Mouse (Mus musculus) embryonic fibroblast, embryonic 13.5 days (primary cell): ENCODE measurements at regions not wholly inside any gene's neighbourhood (a gene's known extent, or its start where the extent isn't known, plus 50 kb on each side); places are given as distances from the start of the nearest gene placed in this dataset.
"Not testable (repeated sequence)": the region's sequence is repeated elsewhere in the genome, so short reads cannot be mapped to it uniquely, and the experiment has no call there.

Source experiments
- H3K27ac ChIP-seq: 2 replicates; pipeline ENCODE4 v1.5.1; 2012; ENCODE audit warnings: low read length, control low read depth, inconsistent platforms; ENCODE audit not compliant: insufficient read depth
- H3K4me1 ChIP-seq: 2 replicates; pipeline ENCODE4 v1.6.1; 2011; ENCODE audit warnings: low read length; ENCODE audit not compliant: control insufficient read depth, insufficient read depth
- H3K4me3 ChIP-seq: 2 replicates; pipeline ENCODE4 v1.5.1; 2011; ENCODE audit warnings: mild to moderate bottlenecking, control low read depth, low read length; ENCODE audit not compliant: insufficient read depth
- CTCF ChIP-seq: IDR thresholded peaks from 2 replicates; pipeline ENCODE4 v1.5.1; 2011; ENCODE audit warnings: mild to moderate bottlenecking, control low read depth, low read length, moderate library complexity, borderline replicate concordance; ENCODE audit not compliant: insufficient read depth
- POLR2A ChIP-seq: IDR thresholded peaks from 2 replicates; pipeline ENCODE4 v1.6.1; 2011; ENCODE audit warnings: low read depth, mild to moderate bottlenecking, control low read depth, low read length, moderate library complexity

DNA sequence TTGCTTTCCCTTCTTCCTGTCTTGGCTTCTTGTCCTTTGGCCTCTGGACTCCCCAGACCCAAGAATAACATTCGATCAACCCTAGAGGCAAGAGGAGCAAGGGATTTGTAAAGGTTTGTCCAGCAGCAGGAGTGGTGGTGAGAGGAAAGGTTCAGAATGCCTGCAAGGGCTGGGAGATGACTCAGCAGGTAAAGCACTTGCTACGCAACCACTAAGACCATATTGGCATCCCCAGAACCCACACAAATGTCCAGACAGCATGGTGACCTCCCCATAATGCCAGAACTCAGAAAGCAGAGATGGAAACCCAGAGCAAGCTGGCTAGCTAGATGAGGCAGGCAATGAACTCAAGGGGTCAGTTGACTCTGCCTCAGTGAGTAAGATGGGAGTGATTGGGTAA lies 110.4 kb upstream of the Mrps10 start:
- H3K27ac ChIP-seq, result no peak overlapping the region
- peaks cover 7% of the 10 kb centered on the region for H3K4me1 ChIP-seq
- H3K4me3 ChIP-seq, result no peak overlapping the region
- TF ChIP-seq CTCF, result no peak
- TF ChIP-seq POLR2A, result no peak

DNA sequence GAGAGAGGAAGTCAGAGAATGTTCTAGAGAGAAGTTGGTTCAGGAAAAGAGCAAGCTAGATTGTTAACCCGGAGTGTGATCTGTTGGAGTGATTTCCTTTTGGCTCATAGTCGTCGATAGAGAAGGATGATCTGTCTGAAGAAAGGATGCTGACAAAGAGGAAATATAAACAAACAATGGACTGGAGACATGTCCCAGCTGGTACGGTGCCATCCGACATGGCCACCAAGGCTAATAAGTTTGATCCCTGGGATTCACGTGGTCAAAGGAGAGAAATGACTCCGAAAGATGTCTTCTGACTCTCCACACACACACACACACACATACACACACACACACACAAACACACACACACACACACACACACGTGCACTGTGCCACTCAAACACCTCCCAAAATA lies 113.5 kb upstream of the Mrps10 start:
- Histone ChIP-seq H3K4me1 (peaks cover 7% of the 10 kb centered on the region), H3K4me3 (no peak overlapping the region), H3K27ac (no peak overlapping the region)
- TF ChIP-seq CTCF (no peak), POLR2A (no peak)

DNA sequence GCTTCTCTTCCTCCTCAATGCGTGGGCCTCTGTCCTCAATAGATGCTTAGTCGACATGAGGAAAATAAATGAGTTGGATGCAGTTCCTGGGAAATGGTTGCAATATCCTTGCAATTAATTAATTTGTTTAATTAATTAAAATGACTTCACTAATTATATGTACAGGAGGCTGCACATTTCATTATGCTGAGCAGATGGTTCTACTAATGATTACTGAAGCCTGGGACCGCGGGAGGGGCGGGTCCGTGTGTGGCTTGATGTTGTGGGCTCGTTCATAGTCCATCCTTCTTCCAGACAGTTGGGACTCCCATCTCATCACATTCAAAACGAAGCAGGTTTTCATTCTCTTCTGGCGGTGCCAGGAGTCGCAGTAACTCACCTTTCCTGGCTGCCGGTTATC lies 114.7 kb upstream of the Mrps10 start:
- TF ChIP-seq POLR2A, result no peak
- no peak for TF ChIP-seq CTCF
- H3K4me3 ChIP-seq, result no peak overlapping the region
- no peak overlapping the region for H3K27ac ChIP-seq
- H3K4me1 ChIP-seq, result peaks cover 7% of the 10 kb centered on the region

DNA sequence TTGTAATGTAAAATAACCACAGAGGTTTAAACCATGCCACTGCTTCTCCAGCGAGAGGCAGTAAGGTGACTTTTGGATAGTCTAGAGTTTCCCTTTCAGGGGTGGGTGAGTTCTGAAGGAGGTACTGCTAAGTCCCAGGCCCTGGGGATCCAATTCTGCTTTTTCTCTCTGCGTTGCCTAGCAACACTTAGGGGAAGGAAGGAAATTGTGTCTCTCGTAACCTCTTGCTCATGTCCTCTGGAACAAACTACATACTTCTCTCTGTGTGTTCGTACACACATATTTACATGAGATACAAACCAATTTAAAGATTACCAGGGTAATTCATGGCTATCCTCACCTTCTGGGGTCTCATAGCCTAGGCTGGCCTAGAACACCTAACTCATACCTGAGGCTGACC lies 118.7 kb upstream of the Mrps10 start:
- H3K4me3 ChIP-seq, result no peak overlapping the region
- no peak for TF ChIP-seq CTCF
- TF ChIP-seq POLR2A, result no peak

DNA sequence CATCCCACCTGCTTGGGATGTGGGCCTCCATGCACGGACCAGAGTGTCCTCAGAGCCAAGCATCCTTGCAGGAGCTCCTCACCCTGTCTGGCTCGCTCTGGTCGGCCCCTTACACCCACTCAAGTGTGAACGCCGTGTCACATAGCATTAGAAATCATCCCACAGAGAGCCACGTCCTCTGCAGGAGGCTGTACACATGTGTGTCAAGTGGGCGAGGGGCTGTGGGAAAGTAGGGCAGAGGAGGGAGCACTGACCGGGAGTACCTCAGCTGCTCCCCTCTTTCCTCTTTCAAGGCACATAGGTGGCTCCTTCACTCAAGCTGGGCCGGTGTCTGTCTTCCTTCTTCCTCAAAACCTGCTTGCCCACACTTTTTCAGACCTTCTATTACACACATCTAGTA lies 119.5 kb upstream of the Mrps10 start:
- Histone ChIP-seq H3K4me1 (no peaks in the 10 kb centered on the region), H3K27ac (no peak overlapping the region), H3K4me3 (no peak overlapping the region)
- TF ChIP-seq POLR2A, result no peak
- TF ChIP-seq CTCF, result no peak

More for the DNA sequence above, 118.7 kb upstream of the Mrps10 start:
- Histone ChIP-seq H3K4me1 (no peaks in the 10 kb centered on the region), H3K27ac (no peak overlapping the region)

DNA sequence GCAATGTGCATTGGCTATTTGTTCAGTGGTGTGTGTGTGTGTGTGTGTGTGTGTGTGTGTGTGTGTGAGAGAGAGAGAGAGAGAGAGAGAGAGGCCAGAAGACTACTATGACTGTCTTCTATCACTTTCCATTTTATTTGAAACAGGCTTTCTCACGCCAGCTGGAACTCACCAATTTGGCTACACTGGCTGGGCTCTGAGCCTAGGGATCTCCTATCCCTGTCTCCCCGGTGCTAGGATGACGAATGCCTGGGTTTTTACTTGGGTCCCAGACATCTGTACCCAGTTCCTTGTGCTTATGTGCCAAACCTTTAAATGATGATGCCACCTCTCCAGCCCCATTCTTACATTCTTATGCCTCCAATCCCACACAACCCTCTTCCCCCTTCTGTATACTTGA lies 120.6 kb upstream of the Mrps10 start:
- H3K4me3 ChIP-seq, result no peak overlapping the region
- no peaks in the 10 kb centered on the region for H3K4me1 ChIP-seq
- no peak overlapping the region for H3K27ac ChIP-seq
- no peak for TF ChIP-seq CTCF
- TF ChIP-seq POLR2A, result no peak

DNA sequence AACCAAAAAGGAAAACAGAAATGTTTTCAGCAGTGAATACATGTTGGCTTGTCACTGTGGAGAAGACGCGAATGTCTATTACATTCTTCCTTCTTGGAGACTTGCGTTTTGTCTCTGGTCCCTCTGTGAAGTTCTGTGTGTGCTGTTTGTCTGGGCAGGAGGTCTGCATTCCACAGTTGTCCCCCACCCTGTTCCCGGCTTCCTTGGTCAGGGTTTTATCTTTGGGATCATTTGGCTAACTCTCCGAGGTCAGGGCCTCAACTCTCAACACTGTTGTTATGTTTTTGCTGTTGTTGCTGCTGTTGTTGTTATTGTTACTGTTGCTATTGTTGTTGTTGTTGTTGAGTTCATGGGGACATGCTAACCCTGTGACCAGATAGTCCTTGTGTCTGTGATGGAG lies 121.2 kb upstream of the Mrps10 start:
- no peaks in the 10 kb centered on the region for H3K4me1 ChIP-seq
- no peak overlapping the region for H3K4me3 ChIP-seq
- no peak overlapping the region for H3K27ac ChIP-seq
- TF ChIP-seq POLR2A, result no peak
- TF ChIP-seq CTCF, result no peak

DNA sequence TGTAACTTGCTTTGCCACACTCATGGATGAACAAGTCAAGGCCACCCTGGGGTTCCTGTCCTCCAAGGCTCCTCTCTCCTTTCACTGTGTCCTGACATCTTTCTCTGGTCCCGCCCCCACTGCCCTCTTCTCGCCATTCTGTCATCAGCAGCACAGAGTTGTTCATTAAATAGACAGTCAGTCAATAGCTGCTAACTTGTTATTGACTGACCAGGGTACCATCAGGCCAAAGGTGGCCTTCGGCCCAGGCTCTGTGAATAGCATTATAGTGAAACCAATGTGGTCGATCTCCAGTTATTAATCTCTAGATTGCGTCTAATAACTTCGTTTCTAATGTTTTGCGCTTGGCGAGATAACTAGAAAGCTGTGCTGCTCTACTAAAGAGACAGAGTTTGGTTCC lies 122.1 kb upstream of the Mrps10 start:
- TF ChIP-seq CTCF (no peak), POLR2A (no peak)
- Histone ChIP-seq H3K27ac (no peak overlapping the region), H3K4me3 (no peak overlapping the region), H3K4me1 (no peaks in the 10 kb centered on the region)

DNA sequence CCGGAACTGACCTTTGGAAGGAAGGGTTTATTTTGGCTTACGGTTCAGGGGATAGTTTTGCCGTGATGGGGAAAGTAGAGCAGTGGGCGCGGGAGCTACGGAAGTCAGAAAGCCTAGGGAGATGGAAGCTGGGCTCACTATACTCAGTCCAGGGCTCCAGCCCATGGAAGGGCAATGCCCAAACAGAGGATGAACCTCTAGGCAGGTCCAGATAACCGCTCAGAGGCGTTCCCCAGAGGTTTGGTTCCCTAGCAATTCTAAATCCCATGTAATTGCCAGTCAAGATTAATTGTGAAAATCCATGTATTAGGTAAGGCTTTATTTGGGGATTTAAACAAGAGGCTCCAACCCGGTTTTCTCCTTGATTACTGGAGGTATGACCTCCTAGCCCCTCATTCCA lies 123.1 kb upstream of the Mrps10 start:
- Histone ChIP-seq H3K4me1 (no peaks in the 10 kb centered on the region), H3K4me3 (no peak overlapping the region), H3K27ac (no peak overlapping the region)
- TF ChIP-seq CTCF (no peak), POLR2A (no peak)

DNA sequence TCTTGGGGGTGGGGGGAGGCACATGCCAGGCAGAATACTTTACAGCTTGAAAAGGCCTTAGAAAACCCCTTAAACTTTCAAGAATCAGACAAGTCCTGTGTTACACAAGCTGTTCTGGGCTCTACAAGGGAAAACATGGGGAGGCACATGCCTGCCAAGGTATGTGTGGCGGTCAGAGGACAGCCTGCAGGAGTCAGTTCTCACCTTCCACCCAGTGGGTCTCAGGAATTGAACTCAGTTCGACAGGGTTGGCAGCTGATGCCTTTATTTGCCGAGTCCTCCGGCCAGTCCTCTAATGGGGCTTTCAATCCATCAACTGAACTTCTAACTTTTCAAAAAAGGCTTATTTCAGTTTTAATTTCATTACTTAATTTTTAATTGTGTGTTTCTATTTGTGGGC lies 129.6 kb upstream of the Mrps10 start:
- H3K27ac ChIP-seq, result no peak overlapping the region
- H3K4me3 ChIP-seq, result no peak overlapping the region
- no peaks in the 10 kb centered on the region for H3K4me1 ChIP-seq
- no peak for TF ChIP-seq CTCF
- no peak for TF ChIP-seq POLR2A

DNA sequence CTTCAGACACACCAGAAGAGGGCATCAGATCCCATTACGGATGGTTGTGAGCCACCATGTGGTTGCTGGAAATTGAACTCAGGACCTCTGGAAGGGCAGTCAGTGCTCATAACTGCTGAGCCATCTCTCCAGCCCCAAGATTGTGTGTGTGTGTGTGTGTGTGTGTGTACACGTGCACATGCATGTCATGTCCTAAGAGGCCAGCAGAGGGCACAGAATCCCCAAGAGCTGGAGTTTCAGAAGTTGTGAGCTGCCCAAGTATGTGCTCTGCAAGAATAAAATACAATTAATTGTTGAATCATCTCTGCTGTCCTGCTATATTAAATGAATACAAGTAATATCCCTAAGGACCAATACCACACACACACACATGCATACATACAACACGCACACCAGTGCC lies 130.8 kb upstream of the Mrps10 start:
- H3K4me3 ChIP-seq, H3K4me1 ChIP-seq, H3K27ac ChIP-seq: not testable (repeated sequence)

DNA sequence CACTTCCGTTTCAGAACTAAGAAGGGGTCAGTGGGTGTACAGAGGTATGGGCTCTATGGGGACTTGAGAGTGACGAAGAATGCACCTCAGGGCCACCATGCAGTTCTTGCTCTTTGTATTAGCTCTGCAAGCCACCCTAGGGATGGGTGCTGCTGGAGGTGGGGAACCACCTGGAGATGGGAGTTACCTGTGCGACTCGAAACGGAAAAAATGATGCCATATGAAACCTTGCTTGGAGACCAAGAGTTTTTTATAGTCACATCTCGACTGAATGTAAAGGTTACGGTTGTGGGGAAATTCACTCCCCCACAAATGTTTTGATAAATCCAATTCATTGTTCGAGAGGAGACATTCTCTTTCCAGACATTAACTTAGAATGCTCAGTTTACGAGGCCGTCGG lies 134.3 kb upstream of the Mrps10 start:
- Histone ChIP-seq H3K4me3 (no peak overlapping the region), H3K4me1 (no peaks in the 10 kb centered on the region), H3K27ac (no peak overlapping the region)
- TF ChIP-seq POLR2A, result no peak
